Mouse (Mus musculus): Measurements from ENCODE around the gene Rbfox1.

GRCm38 (mm10) chr16:6169346-6169745 is 284.2 kb downstream of the Rbfox1 start:
- TF ChIP-seq POLR2A (IDR thresholded peaks at IDR 0.05; ENCODE audit: low read depth, low read length), result no peak
- no peak for TF ChIP-seq CTCF (IDR thresholded peaks at IDR 0.05; ENCODE audit: borderline replicate concordance, insufficient read depth, low read length)
